Mouse (Mus musculus): ENCODE measurements at regions not wholly inside any gene's neighbourhood (a gene's known extent, or its start where the extent isn't known, plus 50 kb on each side); places are given as distances from the start of the nearest gene placed in this dataset.

- no peak for DNase-seq (ENCODE audit: low spot score)
Measured at GRCm38 (mm10) chr16:90666271-90666986, 60.8 kb downstream of the Mis18a start.

GRCm38 (mm10) chr16:90664086-90664485 is 63.1 kb downstream of the Mis18a start:
- no peak for DNase-seq (ENCODE audit: low spot score)

- DNase-seq (ENCODE audit: low spot score): no peak
Measured at GRCm38 (mm10) chr16:90658050-90658449, 69.2 kb downstream of the Mis18a start.

DNA sequence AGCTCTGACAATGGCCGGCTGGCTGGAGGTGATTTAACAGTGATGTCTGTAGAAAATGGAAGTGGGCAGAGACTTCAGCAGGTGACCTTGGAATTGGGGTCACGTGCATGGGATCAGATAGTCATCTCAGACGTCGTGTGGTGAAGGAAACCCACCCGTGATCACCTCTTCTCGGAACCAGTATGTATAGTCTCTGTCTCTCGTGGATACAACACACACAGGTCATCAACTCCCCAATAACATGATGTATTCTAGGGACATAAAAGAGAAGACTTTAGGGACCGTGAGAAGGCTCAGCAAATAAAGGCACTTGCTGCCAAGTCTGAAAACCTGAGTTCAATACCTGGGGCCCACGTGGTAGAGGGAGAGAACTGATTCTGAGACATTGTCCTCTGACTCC is 70.2 kb downstream of the Mis18a start:
- DNase-seq (ENCODE audit: low spot score): no peak

- DNase-seq (ENCODE audit: low spot score): no peak
Measured at GRCm38 (mm10) chr16:90656571-90657011, 70.6 kb downstream of the Mis18a start.

- no peak for DNase-seq (ENCODE audit: low spot score)
Measured at GRCm38 (mm10) chr16:90654853-90655252, 72.4 kb downstream of the Mis18a start.

DNA sequence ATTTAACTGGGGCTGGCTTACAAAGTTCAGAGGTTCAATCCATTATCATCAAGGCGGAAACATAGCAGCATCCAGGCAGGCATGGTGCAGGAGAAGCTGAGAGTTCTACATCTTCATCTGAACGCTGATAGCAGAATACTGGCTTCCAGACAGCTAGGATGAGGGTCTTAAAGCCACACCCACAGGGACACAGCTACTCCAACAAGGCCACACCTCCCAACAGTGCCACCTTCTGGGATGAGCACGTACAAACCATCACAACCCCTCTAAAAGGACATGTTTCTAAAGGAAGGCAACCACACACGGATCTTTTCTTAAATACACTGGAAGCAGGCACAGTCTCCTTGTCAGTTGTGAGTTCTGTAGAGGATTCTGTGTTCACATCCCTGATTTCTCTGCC is 74.4 kb downstream of the Mis18a start:
- no peak for DNase-seq (ENCODE audit: low spot score)

DNA sequence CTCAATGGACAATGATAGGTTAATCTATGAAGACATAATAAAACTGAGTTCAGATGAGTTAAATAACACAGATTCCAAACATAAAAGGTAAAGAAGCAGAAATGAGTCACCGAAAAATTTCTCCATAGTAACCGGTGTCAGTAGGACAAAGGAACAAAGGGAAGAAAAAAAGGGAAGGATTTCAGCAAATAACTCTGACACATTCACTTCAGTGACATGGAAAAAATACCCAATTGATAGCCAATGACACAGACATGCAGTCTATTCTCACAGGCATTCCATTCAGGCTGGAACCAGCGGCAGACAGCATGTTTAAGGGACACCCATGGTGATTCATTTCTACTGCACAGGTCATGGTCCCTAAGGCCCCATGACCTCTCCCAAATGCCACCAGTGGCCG is 79.0 kb downstream of the Mis18a start:
- no peak for DNase-seq (ENCODE audit: low spot score)

GRCm38 (mm10) chr16:90642671-90643070 is 84.5 kb downstream of the Mis18a start:
- no peak for DNase-seq (ENCODE audit: low spot score)

DNA sequence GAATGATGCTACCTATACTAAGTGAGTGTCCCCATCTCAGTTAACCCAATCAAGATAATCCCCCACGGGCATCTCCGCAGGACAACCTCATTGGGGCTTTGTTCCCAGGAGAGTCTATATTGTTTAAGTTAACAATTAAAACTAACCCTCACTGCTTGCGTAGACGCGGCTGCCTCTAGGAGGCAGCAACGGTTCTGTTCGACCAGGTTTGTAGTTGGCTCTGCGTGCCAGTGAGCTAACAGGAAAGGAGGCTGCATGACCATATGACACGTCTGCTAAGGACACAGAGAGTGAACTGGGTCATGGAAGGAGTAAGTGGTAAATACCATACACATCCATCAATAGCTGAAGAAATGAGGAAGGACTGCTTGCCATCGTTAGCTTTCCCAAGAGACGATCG is 92.0 kb downstream of the Mis18a start:
- no peak for DNase-seq (ENCODE audit: low spot score)

- DNase-seq (ENCODE audit: low spot score): no peak
Measured at GRCm38 (mm10) chr16:90629976-90630375, 97.2 kb downstream of the Mis18a start.

DNA sequence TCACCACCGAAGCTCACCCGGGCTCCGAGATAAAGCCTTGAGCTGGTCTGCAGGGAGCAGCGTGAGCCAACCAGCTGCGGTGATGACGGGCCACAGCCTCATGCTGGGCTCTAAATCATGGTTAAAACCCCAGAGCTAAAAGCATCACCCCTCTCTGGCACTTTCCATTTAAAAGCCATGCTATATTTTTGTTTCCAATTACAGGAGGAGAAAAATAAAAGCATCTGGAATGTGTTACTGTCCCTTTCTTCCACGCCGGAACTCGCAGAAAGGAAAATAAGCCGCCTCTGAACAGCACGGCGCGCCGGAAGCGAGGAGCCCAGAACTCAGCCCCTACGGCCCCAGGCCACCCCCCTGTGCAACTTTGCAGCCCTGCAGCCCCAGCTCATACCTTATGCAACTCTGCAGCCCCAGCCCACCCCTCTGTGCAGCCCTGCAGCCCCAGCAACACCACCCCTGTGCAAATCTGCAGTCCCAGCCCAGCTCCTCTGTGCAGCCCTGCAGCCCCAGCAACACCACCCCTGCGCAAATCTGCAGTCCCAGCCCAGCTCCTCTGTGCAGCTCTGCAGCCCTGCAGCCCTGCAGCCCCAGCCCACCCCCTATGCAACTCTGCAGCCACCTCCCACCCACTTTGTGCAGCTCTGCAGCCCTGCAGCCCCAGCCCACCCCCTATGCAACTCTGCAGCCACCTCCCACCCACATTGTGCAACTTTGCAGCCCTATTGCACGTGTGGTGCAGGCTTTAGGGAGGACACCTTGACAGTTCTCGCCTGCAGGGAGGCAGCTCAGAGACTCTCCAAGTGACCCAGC is 97.9 kb downstream of the Mis18a start:
- DNase-seq (ENCODE audit: low spot score): peak; percentile 50

- DNase-seq (ENCODE audit: low spot score): no peak
Measured at GRCm38 (mm10) chr16:90628605-90629120, 98.5 kb downstream of the Mis18a start.

- DNase-seq (ENCODE audit: low spot score): no peak
Measured at GRCm38 (mm10) chr16:90626035-90626670, 101.1 kb downstream of the Mis18a start.

- DNase-seq (ENCODE audit: low spot score): no peak
Measured at GRCm38 (mm10) chr16:90625301-90626034, 101.7 kb downstream of the Mis18a start.

GRCm38 (mm10) chr16:90624039-90624625 is 103.1 kb downstream of the Mis18a start:
- DNase-seq (ENCODE audit: low spot score): peak; percentile 86

- DNase-seq (ENCODE audit: low spot score): no peak
Measured at GRCm38 (mm10) chr16:90622677-90623225, 104.5 kb downstream of the Mis18a start.

GRCm38 (mm10) chr16:90621761-90622411 is 105.3 kb downstream of the Mis18a start:
- DNase-seq (ENCODE audit: low spot score): peak; percentile 23

- DNase-seq (ENCODE audit: low spot score): no peak
Measured at GRCm38 (mm10) chr16:90619565-90620311, 107.5 kb downstream of the Mis18a start.

GRCm38 (mm10) chr16:90615791-90616190 is 111.4 kb downstream of the Mis18a start:
- DNase-seq (ENCODE audit: low spot score): no peak

Data from heart, adult 8-10 months (tissue).